Mouse (Mus musculus) CD4-positive helper T cell, adult 2 months (primary cell): ENCODE data around the gene Lmo7.

Experiments used
- DNase-seq: peaks from one replicate; pipeline ENCODE4 v3.0.0-alpha.2; 2012; ENCODE audit warnings: low read depth, missing footprints, low spot score

The Lmo7 gene

DNA sequence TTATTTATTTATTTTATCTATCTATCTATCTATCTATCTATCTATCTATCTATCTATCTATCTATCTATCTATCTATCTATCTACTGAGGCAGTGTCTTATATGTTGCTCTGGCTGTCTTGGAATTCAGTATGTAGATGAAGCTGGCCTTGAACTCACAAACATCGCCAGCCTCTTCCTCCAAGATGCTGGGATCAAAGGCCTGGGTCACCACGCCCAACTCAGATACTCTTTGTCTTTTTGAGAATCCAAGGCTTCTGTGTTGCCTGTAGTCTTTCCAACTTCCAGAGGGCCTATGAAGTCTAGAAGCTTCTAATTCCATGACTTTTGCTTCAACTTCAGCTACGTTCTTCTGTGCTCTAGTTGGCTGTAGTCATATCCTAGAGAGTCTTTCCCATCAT lies 48.7 kb downstream of the Lmo7 start:
- DNase-seq: no peak

- no peak for DNase-seq
Measured at GRCm38 (mm10) chr14:101780016-101780415, 50.3 kb downstream of the Lmo7 start.

DNA sequence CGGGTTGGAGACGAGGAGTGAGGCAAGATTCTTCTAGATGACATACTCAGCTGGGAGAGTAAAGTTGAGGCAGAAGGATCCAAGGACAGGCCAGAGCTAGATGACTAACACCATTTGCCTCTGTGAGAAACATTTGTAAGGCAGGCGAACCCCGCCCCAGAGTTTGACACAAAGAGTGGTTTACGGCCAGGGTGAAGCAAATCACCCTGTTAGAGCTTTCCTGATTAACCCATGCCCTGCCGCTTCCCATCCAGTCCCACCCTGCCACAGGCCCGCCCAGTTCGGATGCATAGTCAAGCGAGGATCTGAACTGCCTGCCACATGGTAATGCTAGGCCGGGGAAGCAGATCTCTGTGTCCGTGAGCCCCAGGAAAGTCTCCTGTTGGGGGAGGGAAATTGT lies 51.5 kb downstream of the Lmo7 start:
- DNase-seq: no peak

GRCm38 (mm10) chr14:101781943-101782510 lies 52.3 kb downstream of the Lmo7 start:
- no peak for DNase-seq

GRCm38 (mm10) chr14:101784315-101784945 lies 54.7 kb downstream of the Lmo7 start:
- DNase-seq: no peak

GRCm38 (mm10) chr14:101787903-101788302 lies 58.1 kb downstream of the Lmo7 start:
- no peak for DNase-seq

DNA sequence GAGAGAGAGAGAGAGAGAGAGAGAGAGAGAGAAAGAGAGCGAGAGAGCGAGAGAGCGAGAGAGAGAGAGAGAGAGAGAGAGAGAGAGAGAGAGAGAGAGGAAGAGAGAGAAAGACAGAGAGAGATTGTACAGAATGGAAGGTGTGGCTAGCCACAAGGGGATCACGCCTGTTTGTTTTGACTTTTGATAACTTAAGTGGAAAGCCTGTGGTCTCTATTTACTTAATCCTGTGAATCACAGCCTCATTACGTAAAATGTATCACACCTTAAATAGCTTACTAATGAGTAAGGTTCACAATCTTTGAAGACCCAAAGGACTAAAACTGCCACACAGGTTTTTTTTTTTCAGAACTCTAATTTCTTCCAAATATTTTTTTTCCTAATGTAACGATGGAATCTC lies 58.7 kb downstream of the Lmo7 start:
- DNase-seq: no peak

DNA sequence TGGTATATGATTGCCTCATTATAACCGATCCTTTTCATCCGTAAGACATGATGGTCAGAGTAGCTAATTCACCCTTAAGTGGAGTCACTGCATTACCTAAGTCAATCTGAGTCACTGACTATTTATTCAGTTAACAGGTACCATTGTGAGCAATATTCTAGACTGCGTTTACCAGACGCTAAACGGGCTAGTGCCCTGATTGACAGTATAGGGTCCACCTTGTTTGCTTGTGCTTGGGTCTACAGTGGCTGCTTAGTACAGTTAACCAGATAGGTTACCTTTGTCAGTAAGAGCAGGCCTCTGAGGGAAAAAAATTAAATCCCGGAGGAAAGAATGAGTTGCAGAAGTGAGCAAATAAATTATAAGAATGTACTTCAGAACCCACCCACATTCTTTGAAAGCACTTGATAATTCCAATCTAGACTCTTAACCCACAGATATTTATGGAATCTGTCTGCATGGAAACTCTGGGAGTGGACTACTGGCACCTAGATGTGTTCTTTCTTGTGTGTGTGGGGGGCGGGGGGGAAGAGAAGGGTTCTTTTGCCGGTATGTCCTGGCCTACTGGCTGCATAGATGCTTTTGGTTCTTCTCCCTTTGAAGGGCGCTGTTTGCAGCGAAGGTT lies 64.9 kb downstream of the Lmo7 start:
- DNase-seq: no peak

- DNase-seq: no peak
Measured at GRCm38 (mm10) chr14:101797930-101798500, 68.3 kb downstream of the Lmo7 start.

GRCm38 (mm10) chr14:101798766-101799165 lies 69.0 kb downstream of the Lmo7 start:
- DNase-seq: no peak

DNA sequence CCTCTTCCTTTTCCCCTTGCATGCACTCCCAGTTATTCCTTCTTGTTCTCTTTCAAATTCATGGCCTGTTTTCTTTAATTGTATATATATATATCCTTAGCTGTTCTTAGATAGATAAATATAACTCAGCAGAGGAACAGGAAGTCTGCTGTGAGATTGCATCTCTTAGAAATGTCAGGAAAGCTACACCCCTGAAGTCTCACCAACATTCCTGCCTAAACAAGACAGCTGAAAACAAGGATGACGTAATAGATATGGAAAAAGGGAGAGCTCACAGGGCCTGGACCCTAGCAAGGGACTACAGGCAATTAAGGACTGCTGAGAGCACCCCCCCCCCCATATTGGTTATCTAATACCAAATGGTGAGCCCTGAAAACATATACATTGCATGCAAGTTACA lies 71.9 kb downstream of the Lmo7 start:
- DNase-seq: no peak

DNA sequence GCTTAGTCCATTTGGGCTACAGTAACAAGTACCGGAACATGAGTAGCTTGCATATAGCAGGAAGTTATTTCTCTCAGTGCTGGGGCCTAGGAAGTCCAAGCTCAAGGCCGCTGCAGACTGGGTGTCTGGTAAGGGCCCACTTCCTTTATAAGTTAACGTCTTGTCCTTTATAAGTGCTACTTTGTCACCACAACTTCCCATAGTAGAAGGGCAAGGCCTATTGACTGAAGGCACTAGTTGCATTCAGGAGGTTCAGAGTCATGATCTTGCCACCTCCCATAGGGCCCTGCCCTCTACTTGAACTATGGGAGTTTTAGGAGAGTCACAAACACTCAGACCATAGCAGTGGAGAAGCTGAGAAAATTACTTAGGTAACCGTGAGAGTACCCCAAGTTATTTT lies 74.4 kb downstream of the Lmo7 start:
- DNase-seq: no peak

DNA sequence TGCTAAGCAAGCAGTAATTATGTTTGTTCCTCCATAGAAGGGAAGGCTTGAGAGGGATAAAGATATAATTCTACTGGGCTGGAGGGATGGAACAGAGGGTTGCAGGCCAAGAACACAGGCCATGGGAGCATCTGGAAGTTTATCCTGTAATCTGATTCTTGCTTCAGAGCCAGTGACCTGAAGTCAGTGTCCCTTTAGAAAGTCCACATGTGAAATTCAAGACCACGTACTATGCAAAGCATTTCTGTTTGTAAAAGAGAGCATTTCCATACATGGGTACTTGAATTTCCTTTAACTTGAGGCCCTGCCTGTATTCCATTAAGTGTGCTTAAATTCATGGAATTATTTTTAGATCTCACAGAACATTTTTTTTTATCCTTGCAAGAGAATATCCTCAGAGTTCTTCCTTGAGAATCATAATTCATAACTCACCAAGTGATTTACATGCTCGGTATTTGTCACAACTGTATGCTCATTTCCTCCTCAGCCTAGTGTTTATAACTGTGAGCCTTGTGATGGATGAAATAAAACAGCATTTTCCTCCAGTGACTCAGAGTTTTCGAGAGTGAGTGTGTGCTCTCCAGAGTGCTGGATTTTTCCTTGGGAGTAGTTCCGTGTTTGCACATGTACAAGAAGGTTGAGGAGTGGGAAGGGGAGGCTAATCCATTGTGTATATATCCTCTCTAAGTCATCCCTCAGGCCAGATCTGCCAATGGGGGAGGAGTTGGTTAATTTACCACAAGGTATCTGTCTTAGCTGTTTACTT lies 75.0 kb downstream of the Lmo7 start:
- DNase-seq: no peak

- no peak for DNase-seq
Measured at GRCm38 (mm10) chr14:101805328-101805697, 75.6 kb downstream of the Lmo7 start.

DNA sequence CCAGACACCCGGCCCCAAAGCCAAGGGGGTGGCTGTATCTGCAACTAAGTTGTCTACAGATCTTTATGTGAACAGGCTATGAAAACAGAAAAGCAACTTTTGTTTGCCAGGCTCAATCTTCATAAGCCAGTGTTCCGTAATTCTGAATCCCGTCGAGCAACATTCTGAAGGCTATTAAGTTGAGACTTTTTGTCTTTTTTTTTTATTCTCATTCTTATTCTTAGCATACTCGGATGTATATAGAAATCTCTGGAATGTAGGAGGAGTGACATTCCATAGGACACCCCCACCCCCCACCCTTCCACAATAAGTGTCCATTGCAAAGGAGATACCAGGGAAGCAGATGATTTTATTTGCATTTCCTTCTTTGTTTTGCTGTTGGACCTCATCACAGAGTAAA lies 76.3 kb downstream of the Lmo7 start:
- DNase-seq: no peak

GRCm38 (mm10) chr14:101806607-101807006 lies 76.8 kb downstream of the Lmo7 start:
- no peak for DNase-seq

GRCm38 (mm10) chr14:101816450-101816849 lies 86.7 kb downstream of the Lmo7 start:
- DNase-seq: no peak

- DNase-seq: no peak
Measured at GRCm38 (mm10) chr14:101822390-101822789, 92.6 kb downstream of the Lmo7 start.

- no peak for DNase-seq
Measured at GRCm38 (mm10) chr14:101822871-101823270, 93.1 kb downstream of the Lmo7 start.

GRCm38 (mm10) chr14:101829676-101830075 lies 99.9 kb downstream of the Lmo7 start:
- DNase-seq: no peak

GRCm38 (mm10) chr14:101830116-101830515 lies 100.4 kb downstream of the Lmo7 start:
- no peak for DNase-seq

- DNase-seq: no peak
Measured at GRCm38 (mm10) chr14:101834109-101834508, 104.4 kb downstream of the Lmo7 start.
